Mouse (Mus musculus): ENCODE measurements around the gene Olfr310. TPM values are rescaled to one million over a fixed set of nuclear protein-coding genes. Genes with fewer than 3 reads are reported as not detected.

Olfr310 gene
- polyA plus RNA-seq (2015; fragmentation: Nextera tagmentation; extraction: Ambion mirVana): not detected in 2 replicates

DNA sequence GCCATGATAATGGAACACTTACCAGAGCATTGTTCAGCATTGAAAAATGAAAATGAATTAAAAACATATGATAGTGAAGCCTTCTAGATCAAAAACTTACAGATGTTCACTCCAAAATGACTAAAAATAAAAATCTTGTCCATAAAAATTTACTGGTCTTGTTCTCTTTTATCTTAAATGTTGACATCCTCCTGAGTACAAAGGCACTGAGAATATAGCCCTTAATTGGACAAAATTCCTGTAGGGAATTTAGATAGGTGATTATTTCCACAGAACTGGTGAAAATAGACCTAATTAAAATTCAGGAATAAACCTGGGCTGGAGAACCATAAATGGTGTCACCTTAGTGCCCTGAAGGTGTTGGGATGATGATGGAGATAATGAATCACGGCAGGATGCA lies at the start of gene Olfr310:
Olfr310 (minus strand) TSS at position 101 of the 400 bp plus-strand sequence.
- no peak within 1 kb of the TSS for H3K27ac ChIP-seq (replicated peaks)
- no peaks in the 10 kb centered on the region for H3K27me3 ChIP-seq (ENCODE audit: control insufficient read depth, insufficient read depth, low read length)
- H3K9me3 ChIP-seq (ENCODE audit: control insufficient read depth, low read length): no peaks in the 10 kb centered on the region
- TF ChIP-seq CTCF (IDR thresholded peaks at IDR 0.05; ENCODE audit: low read depth) (no peak), EP300 (optimal IDR thresholded peaks at IDR 0.05) (no peak)
- no peaks in the 10 kb centered on the region for H3K36me3 ChIP-seq (ENCODE audit: control insufficient read depth, insufficient read depth, low read length)
- H3K4me2 ChIP-seq (replicated peaks; ENCODE audit: low read depth): no peak within 1 kb of the TSS
- H3K4me3 ChIP-seq (ENCODE audit: low read depth, low read length): no peak within 1 kb of the TSS
- no peaks in the 10 kb centered on the region for H3K4me1 ChIP-seq (replicated peaks; ENCODE audit: control insufficient read depth, insufficient read depth)
- DNase-seq (ENCODE audit: low spot score) (no peak), ATAC-seq (ENCODE audit: low FRiP score, low TSS enrichment) (no peak)
- WGBS: 67% methylated on average over 1 of the region's 1 CpGs
- no peak within 1 kb of the TSS for H3K9ac ChIP-seq (ENCODE audit: low read length)

- no peak for DNase-seq (ENCODE audit: low spot score)
- no peaks in the 10 kb centered on the region for H3K4me1 ChIP-seq (replicated peaks; ENCODE audit: control insufficient read depth, insufficient read depth)
- H3K4me3 ChIP-seq (ENCODE audit: low read depth, low read length): no peak within 1 kb of the TSS
- H3K36me3 ChIP-seq (ENCODE audit: control insufficient read depth, insufficient read depth, low read length): no peaks in the 10 kb centered on the region
- H3K4me2 ChIP-seq (replicated peaks; ENCODE audit: low read depth): no peak within 1 kb of the TSS
- no peak within 1 kb of the TSS for H3K27ac ChIP-seq (replicated peaks)
- ATAC-seq (ENCODE audit: low FRiP score, low TSS enrichment): no peak
- H3K9me3 ChIP-seq (ENCODE audit: control insufficient read depth, low read length): no peaks in the 10 kb centered on the region
- no peaks in the 10 kb centered on the region for H3K27me3 ChIP-seq (ENCODE audit: control insufficient read depth, insufficient read depth, low read length)
- no peak within 1 kb of the TSS for H3K9ac ChIP-seq (ENCODE audit: low read length)
- TF ChIP-seq CTCF (IDR thresholded peaks at IDR 0.05; ENCODE audit: low read depth) (no peak), EP300 (optimal IDR thresholded peaks at IDR 0.05) (no peak)
Observed at GRCm38 (mm10) chr7:86325530-86325929, 48.6 kb upstream of the Olfr310 start, which contains the start of gene Olfr308. TSS of gene Olfr308 (minus strand) at chr7:86325630.

DNA sequence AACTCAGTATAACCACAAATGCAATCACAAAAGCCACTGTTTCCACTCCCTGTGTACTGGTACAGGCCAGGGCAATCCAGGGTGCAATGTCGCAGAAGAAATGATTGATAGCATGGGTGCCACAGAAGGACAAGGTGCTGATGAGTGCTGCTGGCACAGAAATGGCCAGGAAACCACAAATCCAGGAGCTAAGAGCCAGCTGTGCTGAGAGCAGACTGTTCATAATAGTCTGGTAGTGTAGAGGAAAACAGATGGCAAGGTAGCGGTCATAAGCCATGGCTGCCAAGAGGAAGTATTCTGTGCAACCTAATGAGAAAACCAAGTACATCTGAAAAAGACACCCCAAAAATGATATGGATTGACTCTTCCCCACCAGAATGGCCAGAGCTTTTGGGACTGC lies 44.4 kb upstream of the Olfr310 start:
- Histone ChIP-seq H3K27me3 (ENCODE audit: control insufficient read depth, insufficient read depth, low read length) (no peaks in the 10 kb centered on the region), H3K4me2 (replicated peaks; ENCODE audit: low read depth) (no peak overlapping the region), H3K4me1 (replicated peaks; ENCODE audit: control insufficient read depth, insufficient read depth) (no peaks in the 10 kb centered on the region), H3K36me3 (ENCODE audit: control insufficient read depth, insufficient read depth, low read length) (no peaks in the 10 kb centered on the region), H3K9me3 (ENCODE audit: control insufficient read depth, low read length) (no peaks in the 10 kb centered on the region), H3K4me3 (ENCODE audit: low read depth, low read length) (no peak overlapping the region), H3K27ac (replicated peaks) (no peak overlapping the region), H3K9ac (ENCODE audit: low read length) (no peak overlapping the region)
- DNase-seq (ENCODE audit: low spot score) (no peak), ATAC-seq (ENCODE audit: low FRiP score, low TSS enrichment) (no peak)
- WGBS: 86% methylated on average over 2 of the region's 2 CpGs
- TF ChIP-seq EP300 (optimal IDR thresholded peaks at IDR 0.05) (no peak), CTCF (IDR thresholded peaks at IDR 0.05; ENCODE audit: low read depth) (no peak)

DNA sequence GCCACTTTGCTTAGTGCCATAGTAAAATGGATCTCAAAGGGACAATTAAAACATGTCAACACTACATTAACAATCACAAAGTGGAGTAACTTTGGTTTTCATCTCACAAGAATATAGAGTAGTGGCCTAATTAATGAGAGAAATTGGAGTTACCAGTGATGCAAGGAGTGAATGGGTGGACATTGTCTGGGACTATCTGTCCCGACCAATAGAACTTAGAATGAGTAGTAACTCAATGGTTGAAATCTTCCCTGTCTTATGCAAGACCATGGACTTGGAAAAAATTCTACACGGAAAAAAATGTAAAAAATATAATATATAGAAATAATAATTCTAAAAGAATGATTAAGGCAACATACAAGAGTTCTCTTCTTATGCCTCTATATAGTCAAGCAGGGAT lies 36.6 kb upstream of the Olfr310 start, which contains the start of gene Olfr309:
Olfr309 (minus strand) TSS at position 101 of the 400 bp plus-strand sequence.
- Histone ChIP-seq H3K9me3 (ENCODE audit: control insufficient read depth, low read length) (no peaks in the 10 kb centered on the region), H3K4me2 (replicated peaks; ENCODE audit: low read depth) (no peak within 1 kb of the TSS), H3K27ac (replicated peaks) (no peak within 1 kb of the TSS), H3K4me3 (ENCODE audit: low read depth, low read length) (no peak within 1 kb of the TSS), H3K4me1 (replicated peaks; ENCODE audit: control insufficient read depth, insufficient read depth) (no peaks in the 10 kb centered on the region), H3K36me3 (ENCODE audit: control insufficient read depth, insufficient read depth, low read length) (no peaks in the 10 kb centered on the region), H3K27me3 (ENCODE audit: control insufficient read depth, insufficient read depth, low read length) (no peaks in the 10 kb centered on the region), H3K9ac (ENCODE audit: low read length) (no peak within 1 kb of the TSS)
- no peak for ATAC-seq (ENCODE audit: low FRiP score, low TSS enrichment)
- TF ChIP-seq CTCF (IDR thresholded peaks at IDR 0.05; ENCODE audit: low read depth): no peak
- no peak for TF ChIP-seq EP300 (optimal IDR thresholded peaks at IDR 0.05)
- 67% methylated on average over 2 of the region's 2 CpGs for WGBS
- DNase-seq (ENCODE audit: low spot score): no peak

- Histone ChIP-seq H3K27ac (replicated peaks) (no peak within 1 kb of the TSS), H3K4me1 (replicated peaks; ENCODE audit: control insufficient read depth, insufficient read depth) (no peaks in the 10 kb centered on the region), H3K36me3 (ENCODE audit: control insufficient read depth, insufficient read depth, low read length) (no peaks in the 10 kb centered on the region), H3K4me3 (ENCODE audit: low read depth, low read length) (no peak within 1 kb of the TSS), H3K4me2 (replicated peaks; ENCODE audit: low read depth) (no peak within 1 kb of the TSS), H3K9ac (ENCODE audit: low read length) (no peak within 1 kb of the TSS), H3K27me3 (ENCODE audit: control insufficient read depth, insufficient read depth, low read length) (no peaks in the 10 kb centered on the region), H3K9me3 (ENCODE audit: control insufficient read depth, low read length) (no peaks in the 10 kb centered on the region)
- ATAC-seq (ENCODE audit: low FRiP score, low TSS enrichment) (no peak), DNase-seq (ENCODE audit: low spot score) (no peak)
- WGBS: 68% methylated on average over 1 of the region's 1 CpGs
- no peak for TF ChIP-seq EP300 (optimal IDR thresholded peaks at IDR 0.05)
- TF ChIP-seq CTCF (IDR thresholded peaks at IDR 0.05; ENCODE audit: low read depth): no peak
Observed at GRCm38 (mm10) chr7:86246208-86246607, 30.8 kb downstream of the Olfr310 start, which contains the start of gene Vmn2r76. TSS of gene Vmn2r76 (minus strand) at chr7:86246308.

Small RNA genes lying within 50 kb of the gene (microRNA-seq; reads per million reads assigned to microRNA genes)
- not detected for gene Gm23192

Other genes with a start within 250 kb of the Olfr310 start
- gene Vmn2r75, start 105.4 kb downstream of the Olfr310 start, polyA plus RNA-seq (2015; fragmentation: Nextera tagmentation; extraction: Ambion mirVana): not detected in 2 replicates
- gene Vmn2r76, start 30.9 kb downstream of the Olfr310 start, polyA plus RNA-seq (2015; fragmentation: Nextera tagmentation; extraction: Ambion mirVana): 0.02 TPM in 1 of 2 replicates, not detected in the other
- not detected in 2 replicates for gene Olfr309, start 36.5 kb upstream of the Olfr310 start, polyA plus RNA-seq (2015; fragmentation: Nextera tagmentation; extraction: Ambion mirVana)
- gene Olfr308, start 48.5 kb upstream of the Olfr310 start, polyA plus RNA-seq (2015; fragmentation: Nextera tagmentation; extraction: Ambion mirVana): 0.06 TPM in 1 of 2 replicates, not detected in the other
- gene Olfr307, start 60.4 kb upstream of the Olfr310 start, polyA plus RNA-seq (2015; fragmentation: Nextera tagmentation; extraction: Ambion mirVana): 0.02 TPM in 1 of 2 replicates, not detected in the other
- not detected in 2 replicates for gene Olfr305, start 89.8 kb upstream of the Olfr310 start, polyA plus RNA-seq (2015; fragmentation: Nextera tagmentation; extraction: Ambion mirVana)
- gene Olfr304, start 109.5 kb upstream of the Olfr310 start, polyA plus RNA-seq (2015; fragmentation: Nextera tagmentation; extraction: Ambion mirVana): not detected in 2 replicates
- not detected in 2 replicates for gene Olfr303, start 120.6 kb upstream of the Olfr310 start, polyA plus RNA-seq (2015; fragmentation: Nextera tagmentation; extraction: Ambion mirVana)
- gene Olfr301, start 126.7 kb upstream of the Olfr310 start, polyA plus RNA-seq (2015; fragmentation: Nextera tagmentation; extraction: Ambion mirVana): not detected in 2 replicates
- not detected in 2 replicates for gene Olfr299, start 182.7 kb upstream of the Olfr310 start, polyA plus RNA-seq (2015; fragmentation: Nextera tagmentation; extraction: Ambion mirVana)
- not detected in 2 replicates for gene Olfr298, start 215.3 kb upstream of the Olfr310 start, polyA plus RNA-seq (2015; fragmentation: Nextera tagmentation; extraction: Ambion mirVana)
- not detected in 2 replicates for gene Olfr297, start 242.8 kb upstream of the Olfr310 start, polyA plus RNA-seq (2015; fragmentation: Nextera tagmentation; extraction: Ambion mirVana)

Measured in stomach, postnatal 0 days (tissue).